Mouse (Mus musculus) forebrain, embryonic 14.5 days (tissue): ENCODE data around the gene Gm43638. TPM values are rescaled to one million over a fixed set of nuclear protein-coding genes. Genes with fewer than 3 reads are reported as not detected.
"Not testable (repeated sequence)": the region's sequence is repeated elsewhere in the genome, so short reads cannot be mapped to it uniquely, and the experiment has no call there.

ENCODE experiments used
- ATAC-seq: fragments of 200-750 bp; cut with Nextera tagmentation; 2 replicates; pipeline ENCODE4 v1.8.0; 2017; ENCODE audit warnings: mild to moderate bottlenecking, moderate library complexity
- DNase-seq: peaks from one replicate; pipeline ENCODE4 v3.0.0-alpha.2; 2015; ENCODE audit warnings: low spot score
- H3K27ac ChIP-seq: fragments of 300-500 bp; sonication (generic); 2 replicates; pipeline ENCODE4 v1.5.1; 2014; ENCODE audit warnings: low read depth, mild to moderate bottlenecking, control low read depth, low read length, moderate library complexity
- H3K27me3 ChIP-seq: fragments of 300-500 bp; sonication (generic); replicated peaks from 2 replicates; pipeline ENCODE4 v1.6.1; 2014; ENCODE audit warnings: low read length, control low read depth, mixed read lengths; ENCODE audit not compliant: control insufficient read depth, insufficient read depth
- H3K36me3 ChIP-seq: fragments of 300-500 bp; sonication (generic); 2 replicates; pipeline ENCODE4 v1.6.1; 2014; ENCODE audit warnings: low read length, control low read depth; ENCODE audit not compliant: control insufficient read depth, insufficient read depth
- H3K4me1 ChIP-seq: fragments of 300-500 bp; sonication (generic); 2 replicates; pipeline ENCODE4 v1.6.1; 2014; ENCODE audit warnings: antibody characterized with exemption, low read length, control low read depth; ENCODE audit not compliant: control insufficient read depth, insufficient read depth
- H3K4me2 ChIP-seq: fragments of 300-500 bp; sonication (generic); 2 replicates; pipeline ENCODE4 v1.6.1; 2014; ENCODE audit warnings: mild to moderate bottlenecking, control low read depth, low read length
- H3K4me3 ChIP-seq: fragments of 300-500 bp; sonication (generic); 2 replicates; pipeline ENCODE4 v1.5.1; 2014; ENCODE audit warnings: low read depth, low read length, control low read depth
- H3K9ac ChIP-seq: fragments of 300-500 bp; sonication (generic); 2 replicates; pipeline ENCODE4 v1.6.1; 2014; ENCODE audit warnings: mild to moderate bottlenecking, low read length, control low read depth, moderate library complexity
- H3K9me3 ChIP-seq: fragments of 300-500 bp; sonication (generic); replicated peaks from 2 replicates; pipeline ENCODE4 v1.6.1; 2016; ENCODE audit warnings: low read length, control low read depth, mixed read lengths; ENCODE audit not compliant: control insufficient read depth
- WGBS: fragments of 180-500 bp; shearing (Covaris S2); extraction: QIAGEN DNeasy Blood & Tissue Kit; methylation state at CpG from one replicate; pipeline ENCODE4 v1.1.7; 2014; 5-methylcytosine and 5-hydroxymethylcytosine counted together
- polyA plus RNA-seq: library from polyadenylated mRNA; unstranded; fragments of >200 nt; fragmentation: Nextera tagmentation; extraction: Ambion mirVana; gene quantifications from 2 replicates; pipeline ENCODE4 v1.2.1, GENCODE M21; 2014

The Gm43638 gene
- polyA plus RNA-seq, result not detected in 2 replicates

GRCm38 (mm10) chr5:87486706-87487105 is at the start of gene Gm43638:
Gene Gm43638 (minus strand): TSS chr5:87486806.
- not testable (repeated sequence) for H3K9ac ChIP-seq, ATAC-seq, H3K4me3 ChIP-seq, H3K4me1 ChIP-seq, H3K36me3 ChIP-seq, H3K9me3 ChIP-seq, H3K27ac ChIP-seq, H3K27me3 ChIP-seq, DNase-seq, H3K4me2 ChIP-seq
- WGBS, result 81% methylated on average over 1 of the region's 1 CpGs

GRCm38 (mm10) chr5:87535994-87536644 is 49.5 kb upstream of the Gm43638 start:
- DNase-seq, result no peak
- WGBS, result 47% methylated on average over 4 of the region's 4 CpGs
- Histone ChIP-seq H3K27ac (no peak overlapping the region), H3K9me3 (no peaks in the 10 kb centered on the region), H3K4me2 (no peak overlapping the region), H3K4me3 (no peak overlapping the region), H3K27me3 (no peaks in the 10 kb centered on the region), H3K4me1 (no peaks in the 10 kb centered on the region), H3K9ac (no peak overlapping the region), H3K36me3 (no peaks in the 10 kb centered on the region)
- ATAC-seq, result no peak

- Histone ChIP-seq H3K9ac (no peak overlapping the region), H3K4me3 (no peak overlapping the region), H3K36me3 (no peaks in the 10 kb centered on the region), H3K4me2 (no peak overlapping the region), H3K4me1 (no peaks in the 10 kb centered on the region), H3K27ac (no peak overlapping the region), H3K27me3 (no peaks in the 10 kb centered on the region), H3K9me3 (no peaks in the 10 kb centered on the region)
- DNase-seq (no peak), ATAC-seq (no peak)
- WGBS, result 74% methylated on average over 2 of the region's 2 CpGs
Measured at GRCm38 (mm10) chr5:87532288-87532687, 45.7 kb upstream of the Gm43638 start.

- not testable (repeated sequence) for H3K9me3 ChIP-seq, ATAC-seq, H3K4me2 ChIP-seq, H3K4me1 ChIP-seq, H3K4me3 ChIP-seq, H3K27ac ChIP-seq, DNase-seq, H3K36me3 ChIP-seq, H3K9ac ChIP-seq, H3K27me3 ChIP-seq
- WGBS, result 94% methylated on average over 2 of the region's 2 CpGs
Measured at GRCm38 (mm10) chr5:87523561-87523960, 37.0 kb upstream of the Gm43638 start.

GRCm38 (mm10) chr5:87505776-87506458 is 19.3 kb upstream of the Gm43638 start:
- 37% methylated on average over 4 of the region's 4 CpGs for WGBS
- H3K9ac ChIP-seq, result no peak overlapping the region
- no peak overlapping the region for H3K4me3 ChIP-seq
- no peaks in the 10 kb centered on the region for H3K36me3 ChIP-seq
- no peak overlapping the region for H3K27ac ChIP-seq
- H3K9me3 ChIP-seq, result no peaks in the 10 kb centered on the region
- no peak for ATAC-seq
- H3K4me2 ChIP-seq, result no peak overlapping the region
- no peaks in the 10 kb centered on the region for H3K27me3 ChIP-seq
- DNase-seq, result no peak
- no peaks in the 10 kb centered on the region for H3K4me1 ChIP-seq

- Histone ChIP-seq H3K4me1 (no peaks in the 10 kb centered on the region), H3K9ac (no peak overlapping the region), H3K27ac (no peak overlapping the region), H3K27me3 (no peaks in the 10 kb centered on the region), H3K36me3 (no peaks in the 10 kb centered on the region), H3K4me3 (no peak overlapping the region), H3K4me2 (no peak overlapping the region), H3K9me3 (no peaks in the 10 kb centered on the region)
- ATAC-seq, result no peak
- WGBS, result 37% methylated on average over 1 of the region's 1 CpGs
- no peak for DNase-seq
Measured at GRCm38 (mm10) chr5:87502687-87503086, 16.1 kb upstream of the Gm43638 start.

GRCm38 (mm10) chr5:87499341-87499740 is 12.7 kb upstream of the Gm43638 start:
- Histone ChIP-seq H3K4me1 (no peaks in the 10 kb centered on the region), H3K4me2 (no peak overlapping the region), H3K27ac (no peak overlapping the region), H3K36me3 (no peaks in the 10 kb centered on the region), H3K9ac (no peak overlapping the region), H3K9me3 (no peaks in the 10 kb centered on the region), H3K27me3 (no peaks in the 10 kb centered on the region), H3K4me3 (no peak overlapping the region)
- no peak for ATAC-seq
- DNase-seq, result no peak

- H3K4me1 ChIP-seq, result no peaks in the 10 kb centered on the region
- ATAC-seq, result no peak
- H3K4me3 ChIP-seq, result no peak overlapping the region
- H3K36me3 ChIP-seq, result no peaks in the 10 kb centered on the region
- no peak for DNase-seq
- no peak overlapping the region for H3K27ac ChIP-seq
- H3K4me2 ChIP-seq, result no peak overlapping the region
- no peaks in the 10 kb centered on the region for H3K9me3 ChIP-seq
- H3K9ac ChIP-seq, result no peak overlapping the region
- H3K27me3 ChIP-seq, result no peaks in the 10 kb centered on the region
Measured at GRCm38 (mm10) chr5:87498936-87499335, 12.3 kb upstream of the Gm43638 start.

GRCm38 (mm10) chr5:87490771-87491170 is 4.2 kb upstream of the Gm43638 start, which contains the start of gene Ugt2a1:
Gene Ugt2a1 (minus strand): TSS chr5:87490871.
- DNase-seq, result no peak
- no peaks in the 10 kb centered on the region for H3K36me3 ChIP-seq
- no peaks in the 10 kb centered on the region for H3K9me3 ChIP-seq
- no peaks in the 10 kb centered on the region for H3K4me1 ChIP-seq
- H3K4me2 ChIP-seq, result no peak within 1 kb of the TSS
- WGBS, result 93% methylated on average over 1 of the region's 1 CpGs
- no peak for ATAC-seq
- H3K27ac ChIP-seq, result no peak within 1 kb of the TSS
- H3K4me3 ChIP-seq, result no peak within 1 kb of the TSS
- H3K9ac ChIP-seq, result no peak within 1 kb of the TSS
- no peaks in the 10 kb centered on the region for H3K27me3 ChIP-seq
